Mouse (Mus musculus): ENCODE data around the gene Grk6. TPM values are rescaled to one million over a fixed set of nuclear protein-coding genes. Genes with fewer than 3 reads are reported as not detected.

The Grk6 gene
- total and polyA plus RNA-seq, 2 experiments from 2014 or later: 10.7 to 27.2 TPM

DNA sequence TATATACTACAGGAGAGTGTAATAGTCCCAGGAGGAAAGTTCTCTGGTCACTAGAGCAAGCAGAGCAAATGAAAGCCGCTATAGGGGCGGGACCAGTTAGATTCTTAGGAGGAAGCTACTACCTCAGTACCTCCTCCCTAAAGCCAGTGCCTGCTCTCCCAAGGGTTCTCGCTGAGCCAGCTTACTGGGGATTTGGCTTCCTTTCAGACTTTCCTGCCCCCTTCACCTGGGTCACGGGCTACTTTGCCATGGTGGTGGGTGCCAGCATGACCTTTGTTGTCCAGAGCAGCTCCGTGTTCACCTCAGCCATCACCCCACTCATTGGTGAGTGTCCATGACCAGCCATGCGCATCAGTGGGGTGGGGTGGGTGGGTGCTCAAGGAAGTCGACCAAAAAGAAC, 33.0 kb upstream of the Grk6 start:
- Histone ChIP-seq H3K27me3 (ENCODE audit: control insufficient read depth, insufficient read depth, low read length) (peaks cover 56% of the 10 kb centered on the region), H3K4me1 (ENCODE audit: control insufficient read depth, insufficient read depth) (no peaks in the 10 kb centered on the region), H3K4me3 (ENCODE audit: low read depth, low read length) (no peak overlapping the region), H3K9ac (replicated peaks; ENCODE audit: low read depth, low read length) (no peak overlapping the region), H3K36me3 (replicated peaks; ENCODE audit: control insufficient read depth, insufficient read depth, low read length) (no peaks in the 10 kb centered on the region), H3K9me3 (replicated peaks; ENCODE audit: control insufficient read depth, low read length) (no peaks in the 10 kb centered on the region), H3K27ac (ENCODE audit: low read depth) (no peak overlapping the region), H3K4me2 (ENCODE audit: low read depth, low read length) (no peak overlapping the region)
- DNase-seq (ENCODE audit: low spot score): no peak
- 71% methylated on average over 7 of the region's 7 CpGs for WGBS
- no peak for ATAC-seq (ENCODE audit: insufficient read depth, low read depth)
- TF ChIP-seq CTCF (IDR thresholded peaks at IDR 0.05; ENCODE audit: low read depth) (no peak), EP300 (IDR thresholded peaks at IDR 0.05; ENCODE audit: low read depth) (no peak)

GRCm38 (mm10) chr13:55412643-55413307, 32.1 kb upstream of the Grk6 start:
- ATAC-seq (ENCODE audit: insufficient read depth, low read depth) (no peak), DNase-seq (ENCODE audit: low spot score) (no peak)
- Histone ChIP-seq H3K9me3 (replicated peaks; ENCODE audit: control insufficient read depth, low read length) (no peaks in the 10 kb centered on the region), H3K27me3 (ENCODE audit: control insufficient read depth, insufficient read depth, low read length) (peaks cover 58% of the 10 kb centered on the region), H3K4me3 (ENCODE audit: low read depth, low read length) (no peak overlapping the region), H3K4me1 (ENCODE audit: control insufficient read depth, insufficient read depth) (no peaks in the 10 kb centered on the region), H3K9ac (replicated peaks; ENCODE audit: low read depth, low read length) (no peak overlapping the region), H3K27ac (ENCODE audit: low read depth) (no peak overlapping the region), H3K4me2 (ENCODE audit: low read depth, low read length) (no peak overlapping the region), H3K36me3 (replicated peaks; ENCODE audit: control insufficient read depth, insufficient read depth, low read length) (no peaks in the 10 kb centered on the region)
- 76% methylated on average over 13 of the region's 13 CpGs for WGBS
- no peak for TF ChIP-seq CTCF (IDR thresholded peaks at IDR 0.05; ENCODE audit: low read depth)
- no peak for TF ChIP-seq EP300 (IDR thresholded peaks at IDR 0.05; ENCODE audit: low read depth)

GRCm38 (mm10) chr13:55413333-55413732, 31.5 kb upstream of the Grk6 start:
- DNase-seq (ENCODE audit: low spot score) (no peak), ATAC-seq (ENCODE audit: insufficient read depth, low read depth) (no peak)
- Histone ChIP-seq H3K9ac (replicated peaks; ENCODE audit: low read depth, low read length) (no peak overlapping the region), H3K27ac (ENCODE audit: low read depth) (no peak overlapping the region), H3K9me3 (replicated peaks; ENCODE audit: control insufficient read depth, low read length) (no peaks in the 10 kb centered on the region), H3K4me1 (ENCODE audit: control insufficient read depth, insufficient read depth) (no peaks in the 10 kb centered on the region), H3K4me2 (ENCODE audit: low read depth, low read length) (no peak overlapping the region), H3K4me3 (ENCODE audit: low read depth, low read length) (no peak overlapping the region), H3K36me3 (replicated peaks; ENCODE audit: control insufficient read depth, insufficient read depth, low read length) (no peaks in the 10 kb centered on the region), H3K27me3 (ENCODE audit: control insufficient read depth, insufficient read depth, low read length) (peaks cover 62% of the 10 kb centered on the region)
- 69% methylated on average over 12 of the region's 12 CpGs for WGBS
- TF ChIP-seq EP300 (IDR thresholded peaks at IDR 0.05; ENCODE audit: low read depth): no peak
- TF ChIP-seq CTCF (IDR thresholded peaks at IDR 0.05; ENCODE audit: low read depth): no peak

- DNase-seq (ENCODE audit: low spot score): peak; percentile 18
- no peak for TF ChIP-seq EP300 (IDR thresholded peaks at IDR 0.05; ENCODE audit: low read depth)
- TF ChIP-seq CTCF (IDR thresholded peaks at IDR 0.05; ENCODE audit: low read depth): no peak
These were observed 30.0 kb upstream of the Grk6 start, which contains the start of gene Pfn3 for GRCm38 (mm10) chr13:55414743-55415380. Gene Pfn3 (minus strand): TSS chr13:55415232.

DNA sequence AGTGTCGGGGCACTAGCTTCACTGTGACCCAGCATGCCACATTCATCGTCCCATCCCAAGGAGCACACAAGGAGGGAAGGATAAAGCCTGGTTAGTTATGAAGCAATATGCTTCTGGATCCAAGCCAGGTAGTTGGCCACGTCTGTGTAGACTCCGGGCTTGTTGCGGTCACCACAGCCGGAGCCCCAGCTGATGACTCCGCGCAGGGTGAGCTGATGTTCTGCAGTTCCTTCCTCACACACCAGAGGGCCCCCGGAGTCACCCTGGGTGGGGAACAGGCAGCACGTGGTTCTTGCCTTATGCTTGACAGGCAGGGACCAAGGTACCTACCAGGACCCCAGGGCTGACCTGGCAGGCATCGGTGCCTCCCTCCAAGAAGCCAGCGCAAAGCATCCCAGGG, 26.9 kb upstream of the Grk6 start:
- no peak overlapping the region for H3K9ac ChIP-seq (replicated peaks; ENCODE audit: low read depth, low read length)
- H3K4me2 ChIP-seq (ENCODE audit: low read depth, low read length): no peak overlapping the region
- H3K36me3 ChIP-seq (replicated peaks; ENCODE audit: control insufficient read depth, insufficient read depth, low read length): no peaks in the 10 kb centered on the region
- no peaks in the 10 kb centered on the region; the same call in 1 of the 2 replicates for H3K4me1 ChIP-seq (ENCODE audit: control insufficient read depth, insufficient read depth)
- no peaks in the 10 kb centered on the region for H3K9me3 ChIP-seq (replicated peaks; ENCODE audit: control insufficient read depth, low read length)
- ATAC-seq (ENCODE audit: insufficient read depth, low read depth) (peak; percentile 79), DNase-seq (ENCODE audit: low spot score) (peak; percentile 59)
- no peak overlapping the region for H3K4me3 ChIP-seq (ENCODE audit: low read depth, low read length)
- H3K27ac ChIP-seq (ENCODE audit: low read depth): no peak overlapping the region
- peaks cover 83% of the 10 kb centered on the region for H3K27me3 ChIP-seq (ENCODE audit: control insufficient read depth, insufficient read depth, low read length)
- 11% methylated on average over 12 of the region's 12 CpGs for WGBS
- TF ChIP-seq CTCF (IDR thresholded peaks at IDR 0.05; ENCODE audit: low read depth) (peak; percentile 88), EP300 (IDR thresholded peaks at IDR 0.05; ENCODE audit: low read depth) (no peak)

More at GRCm38 (mm10) chr13:55414743-55415380, 30.0 kb upstream of the Grk6 start, which contains the start of gene Pfn3:
- Histone ChIP-seq H3K4me1 (ENCODE audit: control insufficient read depth, insufficient read depth) (no peaks in the 10 kb centered on the region), H3K36me3 (replicated peaks; ENCODE audit: control insufficient read depth, insufficient read depth, low read length) (no peaks in the 10 kb centered on the region), H3K4me3 (ENCODE audit: low read depth, low read length) (peak within 1 kb of the TSS; percentile 6; the same call in 1 of the 2 replicates), H3K27ac (ENCODE audit: low read depth) (no peak within 1 kb of the TSS), H3K4me2 (ENCODE audit: low read depth, low read length) (peak within 1 kb of the TSS; percentile 7; the same call in 1 of the 2 replicates), H3K9me3 (replicated peaks; ENCODE audit: control insufficient read depth, low read length) (no peaks in the 10 kb centered on the region), H3K27me3 (ENCODE audit: control insufficient read depth, insufficient read depth, low read length) (peaks cover 63% of the 10 kb centered on the region), H3K9ac (replicated peaks; ENCODE audit: low read depth, low read length) (no peak within 1 kb of the TSS)
- peak; percentile 54 for ATAC-seq (ENCODE audit: insufficient read depth, low read depth)
- WGBS: 10% methylated on average over 41 of the region's 41 CpGs

Measured in heart, postnatal 0 days (tissue).